Mouse (Mus musculus) CH12F3 (cell line): Measurements from ENCODE around the gene Gpr107.

ENCODE experiments used
- in situ Hi-C: fragments of 300-500 bp; cut with MboI; formaldehyde crosslinking; loops from 2 replicates; pipeline ENCODE4 v1.14.3; 2020; ENCODE audit warnings: low sequenced_read_pairs

The Gpr107 gene

DNA sequence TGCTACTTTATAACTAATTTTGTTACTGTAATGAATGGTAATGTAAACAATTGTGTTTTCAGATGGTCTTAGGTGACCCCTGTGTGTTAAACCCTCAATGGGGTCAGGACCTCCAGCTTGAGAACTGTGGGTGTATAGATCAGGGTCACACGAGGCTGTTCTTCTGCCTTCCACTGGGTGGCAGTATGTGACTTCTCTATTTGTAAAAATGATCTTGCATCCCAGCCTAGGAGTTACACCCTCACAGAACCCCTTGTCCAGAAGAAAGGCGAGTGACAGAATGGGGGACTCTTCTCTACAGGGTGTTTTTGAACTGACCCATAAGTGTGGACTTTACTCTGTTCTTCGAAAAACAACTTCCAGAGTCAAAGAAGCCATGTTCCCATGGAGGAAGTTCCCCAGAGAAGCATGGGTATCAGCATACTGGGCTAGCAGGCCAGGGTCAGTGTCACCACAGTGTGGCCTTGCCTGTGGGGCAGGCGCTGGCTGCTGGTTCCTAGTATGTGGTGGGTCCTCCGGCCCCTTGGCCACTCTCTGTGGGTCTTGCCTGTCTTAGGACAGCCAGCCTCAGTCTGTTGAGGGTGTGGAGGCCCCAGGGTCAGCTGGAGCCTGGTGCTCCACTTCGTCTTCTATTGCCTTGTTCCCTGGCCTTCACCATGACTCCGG lies 42.4 kb downstream of the Gpr107 start:
- in situ Hi-C loops = loop anchor here (10.0 kb wide), 1 partner anchor 90 kb away; no protein-coding TSS in a partner anchor

- in situ Hi-C loops = loop anchor here (10.0 kb wide), 1 partner anchor 86 kb away; no protein-coding TSS in a partner anchor
Observed at GRCm38 (mm10) chr2:31198621-31199020, 46.5 kb downstream of the Gpr107 start.

GRCm38 (mm10) chr2:31200051-31200450 lies 47.9 kb downstream of the Gpr107 start:
- in situ Hi-C loops = no loop called here

DNA sequence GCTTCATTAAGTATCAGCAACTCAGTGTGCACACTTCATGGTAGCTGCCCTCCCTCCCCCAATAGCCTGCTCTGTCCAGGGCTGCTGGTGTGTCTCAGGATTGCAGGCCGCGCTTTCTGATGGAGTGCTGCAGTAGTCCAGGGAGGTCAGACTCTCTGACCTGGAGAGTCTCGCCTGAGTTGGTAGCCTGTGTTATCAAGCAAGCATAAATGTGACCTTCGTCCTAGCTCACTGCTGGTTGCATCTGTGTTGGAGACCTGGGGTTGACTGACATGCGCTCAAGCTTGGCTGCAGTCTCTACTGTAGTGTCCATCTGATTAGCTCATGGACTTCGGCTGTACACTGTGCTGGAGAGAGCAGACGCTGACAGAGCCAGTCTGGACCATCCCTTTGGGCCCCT lies 49.7 kb downstream of the Gpr107 start:
- in situ Hi-C loops = no loop called here

GRCm38 (mm10) chr2:31202357-31202756 lies 50.2 kb downstream of the Gpr107 start:
- in situ Hi-C loops = no loop called here

DNA sequence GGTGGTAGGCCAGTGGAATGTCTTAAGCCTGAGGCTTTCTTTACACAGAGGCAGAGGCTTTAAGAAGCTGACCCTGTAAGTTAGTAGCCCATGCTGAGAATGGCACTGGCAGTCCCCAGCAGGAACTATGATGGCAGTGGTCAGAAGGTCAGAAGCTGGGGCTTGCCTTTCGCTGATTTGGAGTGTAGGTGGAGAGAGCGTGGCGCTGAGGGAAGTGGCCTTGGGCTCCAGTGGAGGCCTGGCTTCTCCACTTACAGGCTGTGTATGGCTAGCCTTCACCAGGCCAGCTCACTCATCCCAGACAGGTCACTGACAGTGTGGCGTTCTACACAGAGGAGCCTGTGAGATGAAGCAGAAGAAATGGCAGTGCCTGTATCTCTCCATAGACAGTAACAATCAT lies 50.8 kb downstream of the Gpr107 start:
- in situ Hi-C loops = no loop called here

GRCm38 (mm10) chr2:31204677-31205076 lies 52.6 kb downstream of the Gpr107 start:
- in situ Hi-C loops = no loop called here

GRCm38 (mm10) chr2:31206211-31206610 lies 54.1 kb downstream of the Gpr107 start:
- in situ Hi-C loops = no loop called here

GRCm38 (mm10) chr2:31206882-31207281 lies 54.8 kb downstream of the Gpr107 start:
- in situ Hi-C loops = no loop called here

- in situ Hi-C loops = no loop called here
Observed at GRCm38 (mm10) chr2:31208544-31209142, 56.5 kb downstream of the Gpr107 start.

- in situ Hi-C loops = no loop called here
Observed at GRCm38 (mm10) chr2:31209525-31209924, 57.4 kb downstream of the Gpr107 start.

- in situ Hi-C loops = no loop called here
Observed at GRCm38 (mm10) chr2:31210144-31210847, 58.2 kb downstream of the Gpr107 start.

- in situ Hi-C loops = no loop called here
Observed at GRCm38 (mm10) chr2:31211204-31211603, 59.1 kb downstream of the Gpr107 start.

GRCm38 (mm10) chr2:31214211-31214796 lies 62.2 kb downstream of the Gpr107 start:
- in situ Hi-C loops = no loop called here

- in situ Hi-C loops = no loop called here
Observed at GRCm38 (mm10) chr2:31218611-31219010, 66.5 kb downstream of the Gpr107 start.

DNA sequence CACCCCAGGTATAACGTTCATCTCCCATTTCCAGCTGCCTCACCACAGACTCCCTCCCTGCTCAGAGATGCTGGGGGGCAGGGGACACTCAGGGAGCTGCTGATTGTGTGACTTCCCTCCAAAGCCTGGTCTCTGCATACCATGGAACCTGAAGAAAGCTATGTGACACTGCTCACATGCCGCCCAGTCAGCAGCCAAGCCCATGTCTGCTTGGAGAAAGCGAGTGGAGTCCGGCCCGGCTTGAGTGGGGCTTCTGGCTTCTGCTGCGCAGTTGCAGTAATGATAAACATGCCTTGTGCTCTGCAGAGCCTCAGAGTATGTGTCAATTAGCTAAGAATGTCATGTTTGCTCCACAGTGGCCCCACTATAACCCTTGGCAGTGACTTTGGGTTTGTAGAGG lies 67.4 kb downstream of the Gpr107 start:
- in situ Hi-C loops = no loop called here

GRCm38 (mm10) chr2:31220844-31221243 lies 68.7 kb downstream of the Gpr107 start:
- in situ Hi-C loops = no loop called here

DNA sequence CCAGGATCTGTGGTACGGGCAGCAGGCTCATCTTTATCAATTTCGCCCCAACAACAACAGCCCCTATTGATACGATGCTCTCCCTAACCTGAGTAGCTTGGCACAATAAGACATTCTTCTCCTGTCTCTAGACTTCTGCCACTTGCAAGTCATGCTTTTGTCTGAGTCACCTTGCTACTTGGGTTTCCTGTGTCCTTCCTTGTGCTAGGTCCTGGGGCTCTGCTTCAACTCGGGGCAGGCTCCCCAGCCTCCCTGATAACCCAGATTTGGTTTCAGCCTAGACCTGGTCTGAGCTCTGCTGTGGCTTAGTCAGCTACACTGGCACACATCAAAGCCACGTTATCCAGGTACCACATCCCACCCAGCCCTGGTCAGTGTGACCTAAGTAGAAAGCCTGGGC lies 69.5 kb downstream of the Gpr107 start:
- in situ Hi-C loops = no loop called here

GRCm38 (mm10) chr2:31228768-31229311 lies 76.7 kb downstream of the Gpr107 start:
- in situ Hi-C loops = no loop called here

- in situ Hi-C loops = no loop called here
Observed at GRCm38 (mm10) chr2:31239203-31239696, 87.1 kb downstream of the Gpr107 start.

DNA sequence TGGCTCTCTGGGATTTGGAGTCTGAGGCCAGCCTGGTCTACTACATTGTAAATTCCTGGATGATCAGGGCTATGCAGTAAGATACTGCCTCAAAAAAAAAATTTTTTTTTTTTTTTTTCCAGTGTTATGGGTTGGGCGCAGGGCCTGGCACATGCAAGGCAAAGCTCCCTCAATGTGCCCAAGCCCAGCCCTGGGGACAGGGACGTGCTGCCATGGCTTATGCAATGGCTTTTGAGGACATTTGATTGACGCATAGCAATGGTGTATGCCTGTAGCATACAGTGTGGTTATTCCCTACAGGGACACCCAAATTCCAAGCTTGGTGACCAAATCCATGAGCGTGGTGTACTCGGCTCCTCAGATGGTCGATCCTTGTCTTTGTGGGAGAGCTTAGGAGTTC lies 87.7 kb downstream of the Gpr107 start:
- in situ Hi-C loops = no loop called here
